Mouse (Mus musculus) frontal cortex, adult 2 months (tissue): ENCODE data around the gene Tcap. TPM values are rescaled to one million over a fixed set of nuclear protein-coding genes. Genes with fewer than 3 reads are reported as not detected.
A peak's percentile ranks its signal among the peaks of the same experiment; 100 is the strongest.

ENCODE experiments used
- DNase-seq, 2 experiments: peaks; one replicate each; pipeline ENCODE4 v3.0.0; 2022; ENCODE audit warnings: low spot score in 1 of 2; ENCODE audit errors: extremely low spot score in 1 of 2
- polyA plus RNA-seq: library from polyadenylated mRNA; depleted of rRNA; stranded (reverse); fragments of >200 nt; gene quantifications from 2 replicates; pipeline ENCODE4 v1.2.3, GENCODE M21; 2012

Tcap gene
- polyA plus RNA-seq, 1 experiment = 9.7 TPM

- peak in 1 of 2 experiments; percentile 38 for DNase-seq
Observed at GRCm38 (mm10) chr11:98354445-98354844, 29.2 kb upstream of the Tcap start.

DNA sequence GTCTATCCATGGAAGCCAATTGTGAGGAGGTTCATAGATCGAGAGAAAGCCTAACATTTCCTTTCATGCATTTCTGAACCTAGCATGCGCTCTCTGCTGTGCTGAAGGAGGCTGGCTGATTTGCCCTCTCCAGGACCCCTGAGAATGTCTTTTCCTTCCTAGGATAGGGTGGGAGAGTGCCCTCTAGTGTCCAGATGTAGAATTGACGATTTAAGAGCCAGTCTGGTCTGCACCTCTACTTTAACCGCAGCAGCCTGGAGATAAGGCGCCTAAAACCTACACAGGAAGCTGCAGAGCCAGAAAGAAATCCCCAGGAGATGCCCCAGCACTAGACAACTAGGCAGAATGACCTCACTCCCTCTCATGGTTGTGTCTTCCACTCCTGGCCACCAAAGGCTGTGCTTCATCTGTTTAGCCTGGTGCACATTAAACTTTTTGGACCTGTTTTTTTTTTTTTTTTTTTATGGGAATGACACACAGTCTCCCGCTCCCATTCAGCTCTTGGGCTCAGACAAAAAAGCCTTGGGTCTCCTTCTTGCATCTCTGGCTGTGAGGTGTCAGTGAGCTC is 27.8 kb upstream of the Tcap start:
- DNase-seq = peak; percentile 30 to 85

GRCm38 (mm10) chr11:98356625-98357394 is 26.8 kb upstream of the Tcap start:
- no peak for DNase-seq

DNA sequence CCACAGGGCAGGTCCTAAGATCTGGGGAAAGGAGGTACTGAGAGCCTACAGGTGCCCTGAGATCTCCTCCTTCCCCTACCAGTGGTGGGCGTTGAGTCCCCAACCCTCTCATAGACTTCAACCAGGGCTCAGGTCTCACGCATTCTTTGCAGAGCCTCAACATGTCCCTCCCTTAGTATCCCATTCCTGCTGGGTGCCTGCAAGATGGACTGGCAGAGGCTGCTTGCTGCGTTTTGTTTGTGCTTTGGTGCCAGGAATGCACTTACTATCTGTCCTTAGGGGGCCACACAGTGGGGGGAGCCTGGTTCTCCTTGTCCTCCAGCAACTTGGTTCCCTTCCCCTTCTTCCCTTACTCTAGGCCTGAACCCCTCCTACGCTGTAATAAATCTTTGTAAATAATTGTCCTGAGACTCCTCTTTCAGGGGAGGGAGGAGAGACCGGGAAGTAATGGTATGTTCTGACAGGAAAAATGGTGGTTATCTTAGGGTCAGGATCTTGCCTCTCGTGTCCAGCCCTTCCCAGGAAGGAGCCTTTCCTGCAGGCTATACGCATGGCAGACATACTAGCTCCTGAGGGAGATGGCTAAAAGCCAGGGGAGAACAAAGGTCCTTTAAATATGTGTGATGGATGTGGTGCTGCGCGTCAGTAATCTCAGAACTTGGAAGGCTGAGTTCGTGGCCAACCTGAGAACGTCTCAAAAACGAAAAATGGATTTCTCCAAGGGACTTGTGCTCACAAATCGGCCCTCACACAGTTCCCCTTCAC is 26.0 kb upstream of the Tcap start:
- no peak for DNase-seq

- peak; percentile 46 to 85 for DNase-seq
Observed at GRCm38 (mm10) chr11:98358161-98359083, 25.2 kb upstream of the Tcap start, which contains the start of gene Stard3. Gene Stard3, plus strand, starts transcription at chr11:98358368.

- no peak for DNase-seq
Observed at GRCm38 (mm10) chr11:98360866-98361521, 22.6 kb upstream of the Tcap start.

- no peak for DNase-seq
Observed at GRCm38 (mm10) chr11:98363817-98364216, 19.8 kb upstream of the Tcap start.

- DNase-seq = no peak
Observed at GRCm38 (mm10) chr11:98364410-98364809, 19.2 kb upstream of the Tcap start.

DNA sequence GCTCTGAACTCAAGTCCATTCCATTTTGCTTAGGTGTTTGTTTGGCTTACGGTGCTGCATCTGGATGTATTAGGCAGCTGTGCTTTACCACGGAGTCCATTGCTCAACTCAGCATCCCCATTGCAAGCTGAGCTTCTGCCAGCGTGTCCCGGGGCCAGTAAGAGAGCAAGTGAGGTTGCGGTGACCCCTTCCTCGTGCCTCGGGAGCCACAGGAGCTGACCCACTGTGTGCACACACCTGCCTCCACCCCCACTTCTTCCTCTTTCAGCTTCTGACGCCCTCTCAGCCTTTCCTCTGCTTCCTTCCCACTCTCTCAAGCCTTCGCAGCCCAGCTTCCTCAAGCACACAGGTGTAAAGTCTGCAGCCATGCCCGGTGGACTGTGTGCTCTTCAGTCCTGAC is 17.3 kb upstream of the Tcap start:
- no peak for DNase-seq

- peak; percentile 59 to 68 for DNase-seq
Observed at GRCm38 (mm10) chr11:98367171-98367862, 16.3 kb upstream of the Tcap start.

DNA sequence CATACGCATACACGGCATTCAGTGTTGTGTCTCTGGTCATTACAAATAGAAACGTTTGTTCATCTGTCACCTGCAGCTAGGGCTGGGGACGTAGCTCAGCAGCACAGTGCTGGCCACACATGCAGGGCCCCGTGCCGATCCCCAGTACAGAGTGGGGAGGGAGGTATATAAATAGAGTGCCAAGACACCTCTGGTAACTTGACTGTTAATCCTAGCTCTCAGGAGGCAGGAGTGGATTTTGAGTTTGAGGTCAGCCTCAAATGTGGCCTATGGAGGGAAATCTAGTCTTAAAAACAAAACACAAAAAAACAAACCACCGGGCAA is 15.8 kb upstream of the Tcap start:
- DNase-seq = no peak

DNA sequence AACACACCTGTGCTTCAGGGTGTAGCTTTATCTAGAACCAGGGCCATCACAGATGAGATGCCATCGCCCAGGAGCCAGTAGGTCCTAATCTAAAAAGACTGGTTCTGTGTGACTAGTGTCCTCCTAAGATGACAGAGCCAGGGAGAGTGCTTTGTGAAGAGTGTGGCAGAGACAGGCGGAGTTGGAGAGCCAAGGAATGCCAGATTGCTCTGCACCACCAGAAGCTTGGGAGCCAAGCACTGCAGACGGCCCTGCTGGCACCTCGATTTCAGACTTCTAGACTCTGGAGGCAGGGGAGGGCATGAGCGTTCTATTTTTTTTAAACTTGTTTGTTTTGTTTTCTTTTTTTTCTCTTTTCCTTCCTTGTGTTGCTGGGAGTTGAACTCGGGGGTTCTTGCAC is 14.3 kb upstream of the Tcap start:
- no peak for DNase-seq

DNA sequence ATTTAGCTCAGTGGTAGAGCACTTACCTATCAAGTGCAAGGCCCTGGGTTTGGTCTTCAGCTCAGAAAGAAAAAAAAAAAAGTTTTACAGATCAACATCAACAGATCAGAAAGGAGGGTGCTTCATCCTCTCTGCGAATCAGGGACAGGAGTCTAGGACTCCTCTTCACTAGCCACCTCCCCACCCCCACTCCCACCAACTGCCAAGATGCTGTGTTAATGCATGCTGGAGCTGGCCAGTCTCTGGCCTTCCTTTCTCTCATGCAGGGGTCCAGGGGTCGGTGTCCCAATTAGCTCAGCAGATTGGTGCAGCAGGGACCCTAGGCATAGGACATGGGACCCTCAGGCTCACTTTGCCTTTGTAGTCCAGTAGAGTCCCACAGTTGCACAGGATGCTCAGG is 13.0 kb upstream of the Tcap start:
- DNase-seq = no peak

GRCm38 (mm10) chr11:98371556-98372240 is 11.9 kb upstream of the Tcap start:
- no peak for DNase-seq

GRCm38 (mm10) chr11:98372406-98372805 is 11.2 kb upstream of the Tcap start:
- peak in 1 of 2 experiments; percentile 83 for DNase-seq

GRCm38 (mm10) chr11:98373244-98373643 is 10.4 kb upstream of the Tcap start:
- DNase-seq = no peak

DNA sequence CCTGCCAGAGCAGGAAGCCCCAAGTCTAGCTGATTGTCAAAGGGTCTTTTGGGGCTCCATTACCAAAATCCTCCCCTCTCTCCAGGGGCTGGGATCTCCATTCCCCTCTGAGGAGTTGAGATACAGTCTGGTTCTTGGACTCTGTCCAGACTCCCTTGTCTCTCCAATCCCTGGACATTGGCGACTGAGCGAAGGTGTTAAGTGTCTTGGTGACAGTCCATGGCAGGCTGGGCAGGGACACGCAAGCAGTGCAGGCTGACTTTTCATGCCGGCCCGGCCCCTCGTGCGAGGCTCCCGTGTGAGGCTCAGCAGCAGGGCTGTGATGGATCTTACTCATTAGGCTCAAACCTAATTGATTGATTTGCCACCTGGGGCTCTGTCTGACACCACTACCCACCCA is 9.3 kb upstream of the Tcap start:
- DNase-seq = no peak

- no peak for DNase-seq
Observed at GRCm38 (mm10) chr11:98376756-98377155, 6.9 kb upstream of the Tcap start.

DNA sequence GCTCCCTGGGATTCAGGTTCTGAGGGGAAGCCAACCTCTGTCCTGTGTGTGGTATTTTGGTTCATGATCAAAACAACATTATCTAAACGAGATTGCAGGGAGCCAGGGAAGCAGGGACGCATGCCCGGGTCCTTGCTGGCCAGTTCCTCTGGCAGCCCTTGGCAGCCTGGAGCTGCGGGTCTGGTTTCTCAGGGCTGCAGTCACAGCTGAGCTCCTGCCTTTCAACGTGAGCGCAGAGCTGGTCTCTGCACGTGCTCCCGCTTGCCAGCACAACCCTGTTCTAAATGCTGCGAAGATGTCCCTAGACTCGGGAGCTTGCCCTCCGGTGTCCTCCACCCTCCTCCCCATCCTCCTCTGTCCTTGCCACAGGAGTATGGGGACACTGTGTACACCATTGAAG is 5.8 kb upstream of the Tcap start:
- DNase-seq = no peak
